Mouse (Mus musculus): ENCODE data around the gene 2310061I04Rik.

Gene 2310061I04Rik

GRCm38 (mm10) chr17:35869346-35870067, 27.7 kb downstream of the 2310061I04Rik start:
- no peak for DNase-seq

- DNase-seq: no peak
Observed at GRCm38 (mm10) chr17:35868961-35869345, 28.3 kb downstream of the 2310061I04Rik start.

GRCm38 (mm10) chr17:35868165-35868820, 28.9 kb downstream of the 2310061I04Rik start:
- DNase-seq: peak; percentile 31

- no peak for DNase-seq
Observed at GRCm38 (mm10) chr17:35866911-35867890, 30.0 kb downstream of the 2310061I04Rik start.

- DNase-seq: no peak
Observed at GRCm38 (mm10) chr17:35866281-35866831, 30.9 kb downstream of the 2310061I04Rik start.

- DNase-seq: peak; percentile 21
Observed at GRCm38 (mm10) chr17:35865481-35866280, 31.6 kb downstream of the 2310061I04Rik start, which contains the start of gene Ppp1r18. Ppp1r18 (plus strand) TSS chr17:35865593.

GRCm38 (mm10) chr17:35864832-35865353, 32.3 kb downstream of the 2310061I04Rik start:
- DNase-seq: no peak

GRCm38 (mm10) chr17:35861198-35861857, 35.9 kb downstream of the 2310061I04Rik start, which contains the start of gene Nrm:
Nrm (plus strand) TSS chr17:35861318.
- peak; percentile 86 for DNase-seq

GRCm38 (mm10) chr17:35860831-35861197, 36.4 kb downstream of the 2310061I04Rik start:
- DNase-seq: no peak

GRCm38 (mm10) chr17:35859835-35860234, 37.4 kb downstream of the 2310061I04Rik start:
- DNase-seq: no peak

GRCm38 (mm10) chr17:35859371-35859770, 37.9 kb downstream of the 2310061I04Rik start:
- no peak for DNase-seq

- DNase-seq: no peak
Observed at GRCm38 (mm10) chr17:35850974-35851373, 46.3 kb downstream of the 2310061I04Rik start.

GRCm38 (mm10) chr17:35848112-35848511, 49.1 kb downstream of the 2310061I04Rik start:
- peak; percentile 62 for DNase-seq

- no peak for DNase-seq
Observed at GRCm38 (mm10) chr17:35843514-35843913, 53.7 kb downstream of the 2310061I04Rik start.

Measured in layer of hippocampus, adult 9-11 months (tissue).